Mouse (Mus musculus): Measurements from ENCODE around the gene Lemd1. TPM values are rescaled to one million over a fixed set of nuclear protein-coding genes. Genes with fewer than 3 reads are reported as not detected.

Lemd1 gene
- polyA plus RNA-seq, 1 experiment from 2014 or later = not detected

GRCm38 (mm10) chr1:132307962-132308361 lies 116.7 kb downstream of the Lemd1 start:
- Histone ChIP-seq H3K4me2 (no peak overlapping the region), H3K27ac (ENCODE audit: poor library complexity, severe bottlenecking) (no peak overlapping the region), H3K4me3 (no peak overlapping the region), H3K9me3 (replicated peaks) (no peaks in the 10 kb centered on the region), H3K27me3 (replicated peaks) (0 out of 2 replicates have a peak, but pooled peaks cover 21% of the 10 kb centered on the region), H3K9ac (no peak overlapping the region), H3K36me3 (no peaks in the 10 kb centered on the region), H3K4me1 (replicated peaks) (peaks cover 31% of the 10 kb centered on the region)
- ATAC-seq (ENCODE audit: insufficient number of reproducible peaks, low FRiP score) = no peak
- WGBS = 83% methylated on average over 6 of the region's 6 CpGs

DNA sequence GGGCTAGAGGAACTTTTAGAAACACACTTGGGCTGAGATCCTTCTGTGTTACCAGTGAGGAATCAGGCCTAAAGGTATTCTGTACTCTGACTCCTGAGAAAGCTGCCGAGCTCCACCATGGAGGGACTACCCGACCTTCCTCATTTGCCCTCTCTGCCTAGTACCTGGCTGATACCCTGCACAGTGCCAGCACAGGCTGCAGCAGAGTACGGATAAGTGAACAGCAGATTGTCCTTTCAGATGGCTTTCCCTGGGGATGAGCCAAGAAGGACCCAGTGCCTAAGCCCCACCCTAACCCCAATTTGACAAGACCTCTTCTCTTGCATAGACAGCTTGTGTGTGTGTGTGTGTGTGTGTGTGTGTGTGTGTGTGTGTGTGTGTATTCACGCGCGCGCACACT lies 117.4 kb downstream of the Lemd1 start:
- Histone ChIP-seq H3K27ac (ENCODE audit: poor library complexity, severe bottlenecking) (no peak overlapping the region), H3K9me3 (replicated peaks) (no peaks in the 10 kb centered on the region), H3K36me3 (no peaks in the 10 kb centered on the region), H3K27me3 (replicated peaks) (0 out of 2 replicates have a peak, but pooled peaks cover 21% of the 10 kb centered on the region), H3K4me1 (replicated peaks) (peaks cover 31% of the 10 kb centered on the region), H3K4me3 (no peak overlapping the region), H3K9ac (no peak overlapping the region), H3K4me2 (no peak overlapping the region)
- WGBS = 76% methylated on average over 7 of the region's 7 CpGs
- no peak for ATAC-seq (ENCODE audit: insufficient number of reproducible peaks, low FRiP score)

MicroRNA genes within 50 kb of the gene (microRNA counts, 519-probe panel; counts per million panel counts)
- not detected for microRNA mmu-miR-135b

Small RNAs within 50 kb of the gene (microRNA-seq; reads per million reads assigned to microRNA genes)
- gene Mir135b = 38.7 reads per million, percentile 39 among the genes with 10 or more reads in this experiment

Other genes with a start within 250 kb of the Lemd1 start
- gene Slc45a3, start 228.5 kb upstream of the Lemd1 start, polyA plus RNA-seq (2016; fragmentation: Nextera tagmentation; extraction: Ambion mirVana) = 1.7 and 2.0 TPM in 2 replicates
- gene Elk4, start 183.8 kb upstream of the Lemd1 start, polyA plus RNA-seq (2016; fragmentation: Nextera tagmentation; extraction: Ambion mirVana) = 19.9 and 21.0 TPM in 2 replicates
- 18.1 and 19.3 TPM in 2 replicates for gene Mfsd4a, start 123.4 kb upstream of the Lemd1 start, polyA plus RNA-seq (2016; fragmentation: Nextera tagmentation; extraction: Ambion mirVana)
- gene Cdk18, start 51.7 kb upstream of the Lemd1 start, polyA plus RNA-seq (2016; fragmentation: Nextera tagmentation; extraction: Ambion mirVana) = 3.7 and 4.8 TPM in 2 replicates
- not detected in 2 replicates for gene AC124108.1, start within 50 bp of the Lemd1 start, polyA plus RNA-seq (2016; fragmentation: Nextera tagmentation; extraction: Ambion mirVana)
- not detected in 2 replicates for gene Gm10188, start 38.3 kb downstream of the Lemd1 start, polyA plus RNA-seq (2016; fragmentation: Nextera tagmentation; extraction: Ambion mirVana)
- 0.55 and 0.81 TPM in 2 replicates for gene Klhdc8a, start 107.2 kb downstream of the Lemd1 start, polyA plus RNA-seq (2016; fragmentation: Nextera tagmentation; extraction: Ambion mirVana)
- gene Nuak2, start 124.7 kb downstream of the Lemd1 start, polyA plus RNA-seq (2016; fragmentation: Nextera tagmentation; extraction: Ambion mirVana) = 2.6 and 3.1 TPM in 2 replicates
- 51.1 and 52.9 TPM in 2 replicates for gene Tmcc2, start 199.8 kb downstream of the Lemd1 start, polyA plus RNA-seq (2016; fragmentation: Nextera tagmentation; extraction: Ambion mirVana)
- gene Dstyk, start 226.1 kb downstream of the Lemd1 start, polyA plus RNA-seq (2016; fragmentation: Nextera tagmentation; extraction: Ambion mirVana) = 13.6 and 14.2 TPM in 2 replicates

Measured in heart, embryonic 12.5 days (tissue).